In the genomic region with DNA sequence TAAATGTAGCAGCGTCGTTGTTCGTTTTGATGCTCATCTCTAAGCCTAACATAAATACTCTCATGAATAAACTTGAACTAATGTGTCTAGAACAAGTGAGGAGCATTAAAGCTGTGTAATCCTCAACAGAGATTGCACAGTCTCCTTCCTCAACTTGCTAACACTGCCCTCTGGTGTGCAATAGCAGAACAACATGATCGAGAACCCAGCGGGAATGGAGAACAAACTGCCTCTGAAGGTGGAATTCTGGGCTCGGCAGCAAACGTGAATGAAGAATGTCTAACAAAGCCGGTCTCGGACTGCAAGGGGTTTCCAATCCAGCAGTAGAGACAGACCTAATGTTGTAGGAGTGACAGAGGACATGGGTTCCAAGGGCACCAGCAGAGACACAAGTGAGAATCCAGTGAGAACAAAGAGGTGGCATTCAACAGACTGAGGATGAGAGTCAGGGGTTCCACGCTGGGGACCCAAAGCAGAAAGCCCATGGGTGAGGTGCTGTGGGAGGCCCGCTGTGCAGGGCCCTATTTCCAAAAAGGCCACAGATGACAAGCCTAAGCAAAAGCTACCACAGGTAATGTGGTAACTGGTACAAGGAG, we compare ENCODE assay signal across 8 mouse cellular contexts. TPM values are rescaled to one million over a fixed set of nuclear protein-coding genes. Genes with fewer than 3 reads are reported as not detected.
DNase-seq lines count a peak whose midpoint lies in the region; ATAC-seq and TF ChIP-seq lines count a peak whose summit lies in the region.

No protein-coding gene starts in this region.

- no peak overlapping the region for H3K4me3 ChIP-seq in C2C12 (ENCODE audit: insufficient read depth, poor library complexity, severe bottlenecking)
- no peak overlapping the region for H3K4me3 ChIP-seq in limb, embryonic 12.5 days (replicated peaks)
- no peak overlapping the region for H3K4me3 ChIP-seq in midbrain, embryonic 16.5 days (ENCODE audit: low read depth, low read length)
- no peak overlapping the region for H3K4me3 ChIP-seq in spleen, adult 2 months (ENCODE audit: extremely low read depth, insufficient read depth, insufficient read length)

- H3K4me1 ChIP-seq in limb, embryonic 12.5 days (replicated peaks): no peaks in the 10 kb centered on the region; the same call in 1 of the 2 replicates
- H3K4me1 ChIP-seq in midbrain, embryonic 16.5 days (ENCODE audit: control insufficient read depth, insufficient read depth, low read length): no peaks in the 10 kb centered on the region
- peaks cover 11% of the 10 kb centered on the region; the same call in 1 of the 2 replicates for H3K4me1 ChIP-seq in spleen, adult 2 months (ENCODE audit: control insufficient read depth, insufficient read depth, insufficient read length)

- H3ac ChIP-seq in C2C12 (ENCODE audit: control insufficient read depth, insufficient read length, low read depth): no peak overlapping the region

- no peak for TF ChIP-seq POLR2A in spleen, adult 2 months (IDR thresholded peaks at IDR 0.05; ENCODE audit: low read depth, low read length)

- H3K4me2 ChIP-seq in limb, embryonic 12.5 days: 0 out of 2 replicates have a peak overlapping the region, but pooled peaks have one; percentile 1
- peak overlapping the region; percentile 23; the same call in 1 of the 2 replicates for H3K4me2 ChIP-seq in midbrain, embryonic 16.5 days (ENCODE audit: low read length)

- no peaks in the 10 kb centered on the region for H3K79me2 ChIP-seq in C2C12 (ENCODE audit: control insufficient read depth, insufficient read depth)

- DNase-seq in adrenal gland, postnatal 10 days: peak; percentile 91
- peak; percentile 84 for DNase-seq in embryo, embryonic 11 days
- DNase-seq in heart, adult 8-10 months (ENCODE audit: low spot score): peak; percentile 85
- DNase-seq in kidney, adult 8-10 months: peak; percentile 53 to 83
- DNase-seq in spleen, adult 2 months (ENCODE audit: low read depth in 1 of 2, low spot score in 2 of 2): peak in 1 of 2 experiments; percentile 74

- no peak for ATAC-seq in limb, embryonic 12.5 days (ENCODE audit: insufficient number of reproducible peaks, insufficient read depth, low FRiP score, low TSS enrichment, low read depth)
- ATAC-seq in midbrain, embryonic 16.5 days: 0 out of 2 replicates have a peak, but pooled peaks have one; percentile 76

- no peaks in the 10 kb centered on the region for H3K36me3 ChIP-seq in C2C12 (ENCODE audit: control insufficient read depth, insufficient read depth)
- no peaks in the 10 kb centered on the region for H3K36me3 ChIP-seq in limb, embryonic 12.5 days
- H3K36me3 ChIP-seq in midbrain, embryonic 16.5 days (ENCODE audit: control insufficient read depth, insufficient read depth, low read length): no peaks in the 10 kb centered on the region
- H3K36me3 ChIP-seq in spleen, adult 2 months (ENCODE audit: control insufficient read depth, insufficient read depth, low read length): peaks cover 4% of the 10 kb centered on the region; the same call in 1 of the 2 replicates

- no peak overlapping the region for H3K9ac ChIP-seq in limb, embryonic 12.5 days (replicated peaks)
- H3K9ac ChIP-seq in midbrain, embryonic 16.5 days (ENCODE audit: low read depth, low read length): no peak overlapping the region

- peaks cover 16% of the 10 kb centered on the region for H3K27me3 ChIP-seq in C2C12 (ENCODE audit: control insufficient read depth, insufficient read depth, insufficient read length)
- no peaks in the 10 kb centered on the region for H3K27me3 ChIP-seq in limb, embryonic 12.5 days
- H3K27me3 ChIP-seq in midbrain, embryonic 16.5 days (ENCODE audit: control insufficient read depth, insufficient read depth, low read depth, low read length): no peaks in the 10 kb centered on the region
- H3K27me3 ChIP-seq in spleen, adult 2 months (ENCODE audit: control insufficient read depth, insufficient read depth, low read length): no peaks in the 10 kb centered on the region

- no peak overlapping the region for H3K27ac ChIP-seq in limb, embryonic 12.5 days
- no peak overlapping the region for H3K27ac ChIP-seq in midbrain, embryonic 16.5 days (ENCODE audit: low read length)
- no peak overlapping the region for H3K27ac ChIP-seq in spleen, adult 2 months (ENCODE audit: insufficient read depth, low read length)

- 17% methylated on average over 11 of the region's 11 CpGs for WGBS in limb, embryonic 12.5 days
- 18% methylated on average over 11 of the region's 11 CpGs for WGBS in midbrain, embryonic 16.5 days
- WGBS in spleen, adult 2 months: 12% methylated on average over 11 of the region's 11 CpGs

- no peaks in the 10 kb centered on the region for H3K79me3 ChIP-seq in C2C12 (ENCODE audit: low read depth)

- no peaks in the 10 kb centered on the region for H3K9me3 ChIP-seq in limb, embryonic 12.5 days
- H3K9me3 ChIP-seq in midbrain, embryonic 16.5 days (replicated peaks; ENCODE audit: control insufficient read depth, low read length, poor library complexity, severe bottlenecking): no peaks in the 10 kb centered on the region

- peak; percentile 34 for TF ChIP-seq CTCF in C2C12 (IDR thresholded peaks at IDR 0.05; ENCODE audit: control insufficient read depth, insufficient read depth, insufficient read length)
- TF ChIP-seq CTCF in spleen, adult 2 months (IDR thresholded peaks at IDR 0.05; ENCODE audit: extremely low read depth, insufficient read depth, insufficient read length, insufficient replicate concordance): peak; percentile 66; the same call in 1 of the 2 replicates

TF ChIP-seq in C2C12, 6 proteins besides CTCF, POLR2A, EP300 and RAD21:
- TF ChIP-seq FOSL1 (IDR thresholded peaks at IDR 0.05; ENCODE audit: insufficient read depth, low read length, poor library complexity, severe bottlenecking): no peak

RNA-seq across cellular contexts. Expression of gene Sema3g, which starts 16.4 kb away (rescaled TPM):
- polyA plus RNA-seq in C2C12 (2012; fragmentation: generic; extraction: Trizol): 0.14 TPM
- 10 to 100 TPM; 12.1 to 12.3 TPM for total RNA-seq in adrenal gland, postnatal 10 days (2021)
- total RNA-seq in heart, adult 8-10 months (2022): 10 to 100 TPM; 12.3 to 14.2 (median 13.2) TPM
- polyA plus RNA-seq in limb, embryonic 12.5 days (2016; fragmentation: Nextera tagmentation; extraction: Ambion mirVana): 0.58 and 0.84 TPM in 2 replicates
- polyA plus RNA-seq in midbrain, embryonic 16.5 days (2015; fragmentation: Nextera tagmentation; extraction: Ambion mirVana): 0.46 and 0.61 TPM in 2 replicates
- polyA plus RNA-seq in spleen, adult 2 months (2012; rRNA removed): 4.0 and 4.3 TPM in 2 replicates

RNA-seq across cellular contexts. Expression of gene Phf7, which starts 17.0 kb away (rescaled TPM):
- 4.5 TPM for polyA plus RNA-seq in C2C12 (2012; fragmentation: generic; extraction: Trizol)
- total RNA-seq in adrenal gland, postnatal 10 days (2021): 1 to 10 TPM; 9.1 to 9.2 TPM
- total RNA-seq in heart, adult 8-10 months (2022): 1 to 10 TPM; 3.2 to 5.2 (median 4.2) TPM
- 13.5 and 14.1 TPM in 2 replicates for polyA plus RNA-seq in limb, embryonic 12.5 days (2016; fragmentation: Nextera tagmentation; extraction: Ambion mirVana)
- polyA plus RNA-seq in midbrain, embryonic 16.5 days (2015; fragmentation: Nextera tagmentation; extraction: Ambion mirVana): 10.2 and 10.8 TPM in 2 replicates
- polyA plus RNA-seq in spleen, adult 2 months (2012; rRNA removed): 4.9 and 6.3 TPM in 2 replicates

RNA-seq across cellular contexts. Expression of gene Bap1, which starts 17.2 kb away (rescaled TPM):
- 42.0 TPM for polyA plus RNA-seq in C2C12 (2012; fragmentation: generic; extraction: Trizol)
- total RNA-seq in adrenal gland, postnatal 10 days (2021): 10 to 100 TPM; 58.4 to 67.6 TPM
- 10 to 100 TPM; 42.1 to 46.9 (median 43.1) TPM for total RNA-seq in heart, adult 8-10 months (2022)
- polyA plus RNA-seq in limb, embryonic 12.5 days (2016; fragmentation: Nextera tagmentation; extraction: Ambion mirVana): 106 and 118 TPM in 2 replicates
- polyA plus RNA-seq in midbrain, embryonic 16.5 days (2015; fragmentation: Nextera tagmentation; extraction: Ambion mirVana): 116 and 125 TPM in 2 replicates
- 31.8 and 40.6 TPM in 2 replicates for polyA plus RNA-seq in spleen, adult 2 months (2012; rRNA removed)

RNA-seq across cellular contexts. Expression of gene Nisch, which starts 17.3 kb away (rescaled TPM):
- polyA plus RNA-seq in C2C12 (2012; fragmentation: generic; extraction: Trizol): 160 TPM
- 100 to 1,000 TPM; 224 to 328 TPM for total RNA-seq in adrenal gland, postnatal 10 days (2021)
- 100 to 1,000 TPM; 129 to 142 (median 131) TPM for total RNA-seq in heart, adult 8-10 months (2022)
- 507 and 522 TPM in 2 replicates for polyA plus RNA-seq in limb, embryonic 12.5 days (2016; fragmentation: Nextera tagmentation; extraction: Ambion mirVana)
- polyA plus RNA-seq in midbrain, embryonic 16.5 days (2015; fragmentation: Nextera tagmentation; extraction: Ambion mirVana): 354 and 388 TPM in 2 replicates
- polyA plus RNA-seq in spleen, adult 2 months (2012; rRNA removed): 257 and 263 TPM in 2 replicates

RNA-seq across cellular contexts. Expression of gene Tnnc1, which starts 26.0 kb away (rescaled TPM):
- 21.0 TPM for polyA plus RNA-seq in C2C12 (2012; fragmentation: generic; extraction: Trizol)
- total RNA-seq in adrenal gland, postnatal 10 days (2021): 10 to 100 TPM; 11.1 to 45.0 TPM
- total RNA-seq in heart, adult 8-10 months (2022): 1,000 to 10,000 TPM; 5,856 to 6,611 (median 6,322) TPM
- 140 and 161 TPM in 2 replicates for polyA plus RNA-seq in limb, embryonic 12.5 days (2016; fragmentation: Nextera tagmentation; extraction: Ambion mirVana)
- polyA plus RNA-seq in midbrain, embryonic 16.5 days (2015; fragmentation: Nextera tagmentation; extraction: Ambion mirVana): 2.4 and 3.3 TPM in 2 replicates
- 0.18 and 0.62 TPM in 2 replicates for polyA plus RNA-seq in spleen, adult 2 months (2012; rRNA removed)
